Comparison of ENCODE assay signal across 27 mouse cellular contexts in the genomic region with DNA sequence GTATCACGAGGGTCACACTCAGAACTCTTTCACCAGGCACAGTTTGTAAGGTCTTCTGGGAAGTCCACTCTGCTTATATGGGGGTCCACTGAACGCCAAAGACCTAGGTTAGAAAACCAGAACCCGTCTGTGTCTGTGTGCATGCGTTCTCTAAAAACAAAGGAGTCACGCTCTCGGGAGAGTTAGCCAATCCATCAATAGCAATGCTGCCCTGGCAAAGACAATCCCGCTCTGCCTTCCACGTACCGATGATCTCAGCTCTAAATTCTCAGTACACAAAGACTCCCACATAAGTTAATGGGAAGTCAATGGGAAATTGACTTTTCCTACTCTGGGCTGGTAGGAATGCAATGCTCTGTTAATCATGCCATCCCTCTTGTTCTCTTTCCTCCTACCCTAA.
"Had no signal": no experiment of that assay in that cellular context is flagged by ENCODE, and none has a peak within 500 bp of the region (broad histone marks: within the 10 kb centered on the region; RNA-seq: fewer than 3 reads in every experiment).

No protein-coding gene starts in this region.

- H3K36me3 ChIP-seq: intestine, embryonic 15.5 days had no signal

- H3K27ac ChIP-seq: gastrocnemius, adult 2 months; heart, embryonic 10.5 days; hindbrain, embryonic 10.5 days; hindbrain, embryonic 12.5 days; hindbrain, embryonic 14.5 days; intestine, embryonic 15.5 days; left cerebral cortex, adult 2 months; limb, embryonic 10.5 days; limb, embryonic 12.5 days; liver, embryonic 13.5 days; liver, embryonic 15.5 days had no signal

- H3K4me1 ChIP-seq: intestine, embryonic 15.5 days; limb, embryonic 10.5 days; limb, embryonic 12.5 days; liver, embryonic 13.5 days; liver, embryonic 15.5 days had no signal

- H3K4me3 ChIP-seq: gastrocnemius, adult 2 months; heart, embryonic 10.5 days; heart, embryonic 12.5 days; hindbrain, embryonic 10.5 days; hindbrain, embryonic 12.5 days; intestine, embryonic 15.5 days; left cerebral cortex, adult 2 months; limb, embryonic 10.5 days; limb, embryonic 12.5 days; liver, embryonic 13.5 days; liver, embryonic 15.5 days had no signal

- DNase-seq: gastrocnemius, adult 2 months; gastrocnemius, postnatal 10 days; gastrocnemius, postnatal 25 days; heart, adult 18-20 months; heart, postnatal 10 days; heart, postnatal 4 days; kidney, adult 8-10 months; kidney, postnatal 25 days; kidney, postnatal 4 days; layer of hippocampus, adult 9-11 months; liver; liver, embryonic 13.5 days; liver, postnatal 0 days had no signal

- H3K27me3 ChIP-seq: heart, embryonic 12.5 days; hindbrain, embryonic 12.5 days; intestine, embryonic 15.5 days; limb, embryonic 12.5 days; liver, embryonic 13.5 days; liver, embryonic 15.5 days had no signal

- H3K4me2 ChIP-seq: heart, embryonic 12.5 days; hindbrain, embryonic 12.5 days; hindbrain, embryonic 14.5 days; intestine, embryonic 15.5 days; limb, embryonic 12.5 days; liver, embryonic 11.5 days; liver, embryonic 13.5 days; liver, embryonic 15.5 days had no signal

- H3K9me3 ChIP-seq: heart, embryonic 10.5 days; heart, embryonic 12.5 days; hindbrain, embryonic 10.5 days; hindbrain, embryonic 12.5 days; intestine, embryonic 15.5 days; limb, embryonic 10.5 days; limb, embryonic 12.5 days; liver, embryonic 13.5 days; liver, embryonic 15.5 days had no signal

- H3K9ac ChIP-seq: heart, embryonic 12.5 days; hindbrain, embryonic 12.5 days; hindbrain, embryonic 14.5 days; intestine, embryonic 15.5 days; limb, embryonic 12.5 days; liver, embryonic 13.5 days; liver, embryonic 15.5 days; liver, postnatal 0 days had no signal

- ATAC-seq: hindbrain, embryonic 16.5 days; inflammation-experienced regulatory T-cells, adult 6 months; intestine, embryonic 15.5 days; intestine, postnatal 0 days; liver, postnatal 0 days had no signal
